Mouse (Mus musculus) gastrocnemius, postnatal 14 days (tissue): ENCODE results near the gene Slk. TPM values are rescaled to one million over a fixed set of nuclear protein-coding genes. Genes with fewer than 3 reads are reported as not detected.
"Not testable (repeated sequence)": the region's sequence is repeated elsewhere in the genome, so short reads cannot be mapped to it uniquely, and the experiment has no call there.

Source experiments
- DNase-seq: peaks from one replicate; pipeline ENCODE4 v3.0.0; 2021; ENCODE audit warnings: mixed read lengths
- intact Hi-C: fragments of 180-260 bp; cut with DNase I; formaldehyde crosslinking; loops from one replicate; pipeline ENCODE4 v1.15.1; 2025; ENCODE audit warnings: low total_unique reads
- total RNA-seq, 2 experiments: library from RNA; stranded (reverse); gene quantifications; 2 replicates each; pipeline ENCODE4 v1.2.3; 2021

Slk gene
- total RNA-seq, 2 experiments from 2014 or later = 25.6 to 28.4 TPM

DNA sequence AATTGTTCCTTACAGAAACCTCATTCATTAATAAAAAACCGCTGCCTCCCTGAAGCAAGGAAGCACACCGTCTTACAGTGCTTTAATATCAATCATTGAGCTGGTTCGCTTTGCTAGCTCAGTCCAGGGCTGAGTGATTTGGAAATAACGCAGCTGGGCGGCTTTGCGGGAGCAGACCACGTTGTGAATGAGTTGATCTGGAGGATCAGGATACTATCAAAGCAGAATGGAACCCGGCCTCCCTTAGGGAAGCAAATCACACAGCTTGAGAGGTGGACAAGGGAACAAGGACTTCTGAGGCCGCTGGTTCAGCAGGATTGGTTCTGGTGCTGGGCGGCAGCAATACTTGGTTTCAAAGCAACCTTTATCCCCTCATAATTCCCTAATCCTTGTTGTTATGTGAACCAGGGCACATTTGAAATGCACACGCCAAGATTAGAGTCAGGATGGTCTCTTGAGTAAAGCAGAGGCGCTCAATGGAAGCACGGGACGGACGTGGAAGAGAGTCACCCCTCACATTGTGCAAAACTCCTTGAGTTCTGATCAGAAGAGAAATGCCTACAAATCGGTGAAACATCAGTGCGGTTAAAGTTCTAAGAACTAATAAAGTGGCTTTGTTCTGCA, 14.3 kb upstream of the Slk start:
- no peak for DNase-seq
- intact Hi-C loops = no loop called here

DNA sequence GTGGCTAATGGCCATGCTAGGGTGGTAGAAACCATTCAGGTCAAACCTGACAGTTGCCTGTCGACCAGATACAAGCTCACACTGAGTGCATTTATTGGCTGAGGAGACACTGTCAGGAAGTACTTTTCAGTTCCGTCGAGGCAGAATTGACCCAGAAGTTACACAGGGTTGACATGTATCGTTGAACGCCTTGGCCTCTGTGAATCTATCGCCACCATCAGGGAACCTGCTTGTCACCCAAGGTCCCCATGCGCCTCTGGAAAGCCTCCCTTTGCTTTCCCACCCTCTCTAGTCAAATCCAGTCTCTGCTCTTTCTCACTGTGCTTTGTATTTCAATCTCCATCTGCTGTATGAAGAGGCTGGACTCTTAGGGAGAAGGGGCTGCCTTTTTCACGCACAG, 13.5 kb upstream of the Slk start:
- intact Hi-C loops = no loop called here
- no peak for DNase-seq

DNA sequence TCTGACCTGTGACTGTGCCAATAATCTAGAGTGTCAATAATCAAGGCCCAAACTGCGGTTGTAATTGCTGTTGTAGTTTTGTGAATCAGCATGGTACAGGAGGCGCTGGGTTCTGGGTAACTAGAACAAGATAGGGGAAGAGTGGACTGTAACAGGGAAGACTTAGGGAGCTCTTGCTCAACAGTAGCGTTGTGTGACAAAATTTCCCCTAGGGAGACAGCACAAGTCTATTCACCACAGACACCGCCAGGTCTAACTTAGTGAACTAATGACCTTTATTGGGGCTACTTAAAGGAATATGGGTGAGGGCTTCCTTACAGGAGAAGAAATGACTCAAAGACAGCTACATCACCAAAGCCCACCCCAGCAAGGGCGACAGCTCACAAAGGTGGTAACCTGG, 9.4 kb upstream of the Slk start:
- no peak for DNase-seq
- intact Hi-C loops = no loop called here

DNA sequence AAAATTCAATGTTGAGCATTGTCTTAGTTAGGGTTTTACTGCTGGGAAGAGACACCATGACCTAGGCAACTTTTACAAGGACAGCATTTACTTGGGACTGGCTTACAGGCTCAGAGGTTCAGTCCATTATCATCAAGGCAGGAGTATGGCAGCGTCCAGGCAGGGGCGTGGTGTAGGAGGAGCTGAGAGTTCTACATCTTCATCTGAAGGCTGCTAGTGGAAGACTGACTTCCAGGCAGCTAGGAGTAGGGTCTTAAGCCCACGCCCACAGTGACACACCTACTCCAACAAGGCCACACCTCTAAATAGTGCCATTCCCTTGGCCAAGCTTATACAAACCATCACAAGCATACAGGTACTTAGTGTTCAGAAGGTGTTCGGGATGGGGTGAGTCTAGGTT, 7.5 kb upstream of the Slk start:
- DNase-seq, intact Hi-C loops: not testable (repeated sequence)

DNA sequence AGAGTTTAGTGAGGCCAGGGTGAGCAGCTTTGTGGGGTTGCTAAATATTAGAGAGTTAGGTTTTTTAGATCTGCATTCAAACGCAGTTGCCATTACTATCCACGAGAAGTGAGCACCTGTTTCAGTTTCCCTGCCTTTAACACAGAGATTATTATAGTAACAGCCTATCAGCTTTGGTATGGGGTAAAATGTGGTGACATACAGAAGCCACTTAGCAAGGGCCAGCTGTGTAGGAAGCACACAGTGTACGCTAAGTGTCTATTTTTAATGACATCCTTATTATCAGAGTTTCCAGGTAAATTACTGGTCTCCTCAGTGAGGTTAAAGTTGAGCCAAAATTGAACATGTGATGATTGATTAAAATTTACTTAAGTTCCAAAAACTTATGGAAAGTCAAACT, 5.8 kb upstream of the Slk start:
- intact Hi-C loops = no loop called here
- DNase-seq = no peak

DNA sequence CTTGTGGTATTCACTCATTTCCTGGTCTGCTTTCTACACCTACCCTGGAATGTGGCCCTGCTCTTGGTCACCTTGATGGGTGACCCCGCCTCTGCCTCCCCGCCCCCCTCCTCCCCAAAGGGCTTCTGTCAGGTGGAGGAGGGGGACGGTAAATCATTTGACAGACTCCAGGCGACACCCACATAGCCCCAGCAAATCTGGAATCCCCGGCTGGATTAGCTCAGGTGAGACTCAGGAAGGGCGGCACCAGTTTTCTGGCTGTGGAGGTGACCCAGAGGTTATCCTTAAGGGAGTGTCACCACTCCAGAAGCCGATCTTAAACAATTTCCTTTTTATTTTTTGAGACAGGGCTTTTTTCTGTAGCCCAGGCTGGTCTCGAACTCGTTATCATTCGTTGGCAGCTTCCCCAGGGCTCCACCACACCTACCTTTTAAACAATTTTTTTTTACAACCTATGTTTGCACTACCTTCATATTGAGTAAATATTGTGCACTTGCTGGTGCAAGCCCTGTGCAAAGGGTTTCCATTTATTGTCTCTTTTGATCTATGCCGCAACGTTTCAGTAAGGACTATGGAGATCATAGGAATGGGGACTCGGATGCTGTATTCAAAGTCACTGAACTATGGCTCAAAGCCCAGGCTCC, 775 bp upstream of the Slk start:
- DNase-seq = no peak
- intact Hi-C loops = no loop called here

DNA sequence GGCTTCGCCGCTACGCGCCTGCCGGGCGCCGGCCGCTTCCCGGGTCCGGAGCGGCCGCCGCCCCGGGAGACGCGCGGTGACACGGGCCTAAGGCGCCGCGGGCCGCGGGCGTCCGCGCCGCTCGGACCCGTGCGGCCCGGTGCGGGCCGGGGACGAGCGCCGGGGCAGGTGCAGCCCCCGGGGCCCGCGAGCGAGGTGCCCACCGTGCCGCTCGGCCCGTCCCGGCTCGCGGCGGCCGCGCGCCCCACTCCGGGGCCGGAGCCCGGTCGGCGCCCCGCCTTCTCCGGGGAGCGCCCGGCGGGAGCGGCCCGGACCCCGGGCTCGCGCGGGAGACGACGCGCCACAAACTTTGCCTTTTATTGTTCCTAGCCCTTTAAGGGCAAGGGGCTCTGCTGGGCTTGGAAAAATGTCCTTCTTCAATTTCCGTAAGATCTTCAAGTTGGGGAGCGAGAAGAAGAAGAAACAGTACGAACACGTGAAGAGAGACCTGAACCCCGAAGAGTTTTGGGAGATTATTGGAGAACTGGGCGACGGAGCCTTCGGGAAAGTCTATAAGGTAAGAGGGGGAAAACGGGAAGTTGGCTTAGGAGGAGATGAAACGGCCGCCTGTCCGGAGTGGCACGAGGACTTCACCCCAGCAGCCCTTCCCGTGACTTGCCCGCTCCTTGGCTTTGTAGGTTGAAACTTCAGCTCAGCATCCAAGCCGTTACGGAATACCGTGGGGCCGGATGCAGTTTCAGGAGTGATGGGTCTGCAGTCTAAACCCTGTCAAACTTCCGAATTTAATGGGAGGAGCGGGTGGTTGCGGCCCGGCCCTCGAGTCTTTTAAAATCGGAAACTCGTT, 532 bp downstream of the Slk start:
- intact Hi-C loops = no loop called here
- DNase-seq = peak; percentile 16

DNA sequence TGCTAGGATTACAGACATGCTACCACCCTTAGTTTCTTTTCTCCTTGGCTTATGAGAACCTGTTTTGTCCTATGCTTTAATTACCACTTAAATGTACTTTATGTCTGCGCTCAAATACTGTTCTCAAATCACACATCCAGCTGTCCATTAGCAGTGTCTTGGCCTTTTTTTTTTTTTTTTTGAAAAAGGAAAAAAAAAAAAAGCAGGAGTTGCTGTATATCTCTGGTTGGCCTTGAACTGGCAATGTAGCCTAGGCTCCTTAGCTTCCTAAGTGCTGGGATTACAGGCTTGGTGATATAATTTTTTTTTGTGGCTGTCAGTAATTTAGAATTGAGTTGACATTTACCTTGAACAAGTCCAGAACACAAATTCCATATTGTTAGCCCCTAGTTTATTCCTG, 6.3 kb downstream of the Slk start:
- no peak for DNase-seq
- intact Hi-C loops = no loop called here

DNA sequence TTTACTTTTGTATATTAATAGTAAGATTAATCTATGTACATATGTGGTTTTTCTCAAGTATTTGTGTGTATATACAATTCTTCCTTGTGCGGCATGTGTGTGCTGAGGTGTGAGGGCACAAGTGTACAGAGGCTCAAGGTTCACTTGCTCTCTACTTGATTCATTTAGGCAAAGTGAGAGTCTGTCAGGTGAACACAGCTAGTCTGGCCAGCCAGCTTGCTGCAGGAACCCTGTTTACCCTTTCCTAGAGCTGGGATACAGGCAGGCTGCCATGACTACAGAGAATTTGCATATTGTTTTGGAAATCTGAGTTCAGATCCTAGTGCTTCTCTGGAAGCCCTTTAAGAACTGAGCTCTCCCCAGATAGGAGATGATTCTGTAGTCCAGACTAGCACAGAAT, 7.5 kb downstream of the Slk start:
- DNase-seq = no peak
- intact Hi-C loops = no loop called here

DNA sequence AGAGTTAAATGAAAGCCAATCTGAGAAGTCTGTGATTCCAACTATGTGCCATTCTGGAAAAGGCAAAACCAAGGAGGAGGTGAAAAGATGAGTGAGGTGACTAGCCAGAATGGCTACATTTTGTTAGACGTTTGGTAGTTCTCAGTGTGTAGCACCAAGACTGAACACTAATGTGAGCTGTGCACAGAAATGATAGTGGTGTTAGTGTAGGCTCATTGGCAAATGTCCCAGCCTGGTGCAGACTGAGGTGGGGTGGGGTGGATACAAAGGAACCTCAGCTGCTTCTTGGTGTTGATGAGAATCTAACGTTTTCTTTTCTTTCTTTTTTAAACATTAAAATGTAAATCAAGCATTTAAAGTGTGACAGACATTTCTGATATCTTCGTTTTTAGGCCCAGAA, 29.0 kb downstream of the Slk start:
- intact Hi-C loops = no loop called here
- no peak for DNase-seq

DNA sequence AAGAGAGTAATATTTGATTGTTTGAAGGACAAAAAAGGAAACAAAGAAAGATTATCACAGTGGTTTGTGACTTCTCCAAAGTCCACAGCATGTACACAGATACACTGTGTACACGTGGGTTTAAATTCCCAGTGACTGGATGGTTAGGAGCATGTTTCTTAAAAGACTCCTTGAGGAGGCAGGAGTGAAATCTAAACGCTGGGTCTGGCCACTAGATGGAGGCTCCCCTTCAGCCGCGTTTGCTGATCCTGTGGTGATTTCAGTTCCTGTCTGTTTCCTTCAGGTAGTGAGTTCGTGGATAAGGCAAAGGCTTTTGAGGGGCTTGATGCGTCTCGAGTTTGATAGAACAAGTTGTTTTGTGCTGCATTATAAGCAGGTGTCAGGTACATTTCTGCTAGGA, 34.0 kb downstream of the Slk start:
- intact Hi-C loops = no loop called here
- no peak for DNase-seq

DNA sequence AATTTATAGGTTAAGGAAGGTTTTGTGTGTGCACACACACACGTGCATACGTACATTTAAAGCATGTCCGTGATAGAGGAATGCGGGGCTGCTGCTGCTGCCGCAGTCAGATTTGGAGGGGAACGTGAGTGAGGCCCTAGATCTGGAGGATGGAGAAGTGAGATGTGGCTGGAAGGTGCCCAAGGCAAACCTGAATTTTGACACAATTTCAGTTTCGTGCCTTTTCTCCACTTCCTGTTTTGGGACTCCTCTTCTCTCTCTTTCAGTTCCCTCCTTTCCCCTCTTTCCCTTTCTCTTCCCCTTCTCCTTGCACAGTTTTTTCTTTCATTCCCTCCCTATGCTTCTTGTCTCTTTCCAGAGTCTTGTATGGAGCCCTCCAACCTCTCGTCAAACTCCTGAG, 42.0 kb downstream of the Slk start:
- no peak for DNase-seq
- intact Hi-C loops = loop anchor here (10.0 kb wide), 1 partner anchor 107 kb away; no protein-coding TSS in a partner anchor

DNA sequence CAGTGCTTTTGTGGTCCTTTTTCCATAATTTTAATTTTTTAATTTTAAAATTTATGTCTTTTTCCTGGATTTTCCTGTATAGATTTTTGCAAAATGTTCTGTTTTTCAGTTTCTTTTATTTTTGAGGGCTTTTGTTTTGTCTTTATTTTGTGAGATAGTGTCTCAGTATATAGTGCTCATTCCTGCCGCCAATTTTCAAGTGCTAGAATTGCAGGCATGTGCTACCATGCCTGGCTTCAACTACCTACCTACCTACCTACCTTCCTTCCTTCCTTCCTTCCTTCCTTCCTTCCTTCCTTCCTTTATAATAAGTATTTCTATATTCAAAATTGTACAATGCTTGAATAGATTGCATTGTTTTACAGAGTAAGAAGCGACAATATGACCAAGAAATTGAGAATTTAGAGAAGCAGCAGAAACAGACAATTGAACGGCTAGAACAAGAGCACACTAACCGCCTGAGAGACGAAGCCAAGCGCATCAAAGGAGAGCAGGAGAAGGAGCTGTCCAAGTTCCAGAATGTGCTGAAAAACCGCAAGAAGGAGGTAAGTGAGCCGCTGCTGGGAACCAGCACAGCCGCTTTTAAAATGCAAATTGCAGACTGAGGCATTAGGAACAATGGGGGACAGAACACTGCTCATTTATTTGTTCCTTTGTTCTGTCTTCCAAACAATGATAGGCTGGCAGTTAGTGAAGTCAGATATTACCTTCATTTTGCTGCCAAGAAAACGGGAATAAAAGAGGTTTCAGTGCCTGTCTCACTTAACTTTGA, 45.6 kb downstream of the Slk start:
- DNase-seq = no peak
- intact Hi-C loops = loop anchor here (10.0 kb wide), 1 partner anchor 110 kb away; no protein-coding TSS in a partner anchor

DNA sequence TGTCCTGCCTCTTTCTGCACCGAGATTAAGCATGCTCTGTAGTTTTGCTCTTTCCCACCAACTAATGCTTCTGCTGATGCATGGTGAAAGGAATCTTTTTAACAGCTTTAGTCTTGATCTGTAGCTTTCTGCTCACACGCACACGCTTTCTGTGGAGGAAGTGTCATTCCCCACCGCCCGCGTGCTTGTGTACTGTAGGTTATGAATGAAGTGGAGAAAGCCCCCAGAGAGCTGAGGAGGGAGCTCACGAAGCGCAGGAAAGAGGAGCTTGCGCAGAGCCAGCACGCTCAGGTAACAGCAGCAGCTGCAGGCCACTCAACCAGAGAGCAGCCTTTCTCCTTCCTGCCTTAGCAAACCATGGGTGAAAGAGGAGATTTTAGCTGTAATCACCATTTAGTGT, 48.0 kb downstream of the Slk start:
- intact Hi-C loops = loop anchor here (10.0 kb wide), 1 partner anchor 113 kb away; no protein-coding TSS in a partner anchor

DNA sequence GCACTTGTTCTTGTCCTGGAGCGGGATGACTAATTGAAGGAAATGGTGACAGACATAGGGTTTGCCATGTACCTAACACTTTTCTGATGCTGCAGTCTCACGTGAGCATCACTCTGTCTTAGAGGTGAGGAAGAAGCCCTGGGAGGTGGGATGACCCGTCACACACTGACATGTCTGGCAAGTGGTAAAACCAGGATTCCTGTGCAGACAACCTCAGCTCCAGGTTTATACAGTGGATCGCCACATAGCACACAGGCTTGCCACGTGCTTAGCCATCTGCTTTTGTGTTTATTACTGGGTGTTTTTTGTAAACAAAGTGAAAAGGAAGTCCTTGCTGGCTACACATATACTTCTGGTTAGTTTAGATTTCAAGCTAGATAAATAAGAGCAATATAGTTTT, 49.6 kb downstream of the Slk start:
- intact Hi-C loops = loop anchor here (10.0 kb wide), 1 partner anchor 114 kb away; no protein-coding TSS in a partner anchor
- no peak for DNase-seq

More for the DNA sequence above, 48.0 kb downstream of the Slk start:
- DNase-seq = no peak

DNA sequence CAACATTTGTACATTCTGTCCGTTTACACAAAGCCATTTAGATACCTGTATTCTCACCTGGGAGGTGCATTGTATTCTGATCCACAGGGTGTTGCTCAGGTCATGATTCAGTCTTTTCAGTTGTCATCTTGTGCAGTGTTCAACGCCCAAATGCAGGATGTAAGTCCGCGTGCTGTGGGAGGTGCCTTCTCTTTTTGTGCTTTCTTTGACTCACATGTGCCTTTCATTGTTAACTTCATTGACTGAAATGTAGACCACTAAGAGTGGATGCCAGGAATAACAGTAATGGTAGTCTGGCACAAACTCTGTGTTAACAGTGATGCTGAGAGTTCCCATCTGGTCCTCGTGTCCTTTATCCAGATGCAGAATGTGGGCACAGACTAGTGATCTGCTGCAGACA, 50.9 kb downstream of the Slk start:
- DNase-seq = no peak
- intact Hi-C loops = no loop called here

DNA sequence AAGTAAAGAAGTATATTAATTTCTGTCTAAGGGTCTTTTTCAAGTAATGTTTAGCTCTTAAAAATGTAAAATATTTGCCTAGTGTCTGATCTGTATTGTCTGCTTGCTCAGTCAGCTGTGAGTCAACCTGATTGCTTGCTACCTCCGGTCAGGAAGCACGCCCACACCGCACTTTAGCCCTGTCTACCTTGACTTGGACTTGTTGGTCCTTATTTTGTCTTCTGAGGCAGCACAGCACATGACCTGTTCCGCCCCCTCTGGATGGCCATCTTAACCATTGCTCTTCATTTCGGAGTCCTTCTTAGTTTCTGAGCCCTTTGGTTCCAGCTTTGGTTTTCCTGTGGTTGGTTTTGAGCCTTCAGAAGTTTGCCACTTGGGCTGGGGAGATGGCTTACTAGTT, 52.3 kb downstream of the Slk start:
- intact Hi-C loops = no loop called here
- no peak for DNase-seq

DNA sequence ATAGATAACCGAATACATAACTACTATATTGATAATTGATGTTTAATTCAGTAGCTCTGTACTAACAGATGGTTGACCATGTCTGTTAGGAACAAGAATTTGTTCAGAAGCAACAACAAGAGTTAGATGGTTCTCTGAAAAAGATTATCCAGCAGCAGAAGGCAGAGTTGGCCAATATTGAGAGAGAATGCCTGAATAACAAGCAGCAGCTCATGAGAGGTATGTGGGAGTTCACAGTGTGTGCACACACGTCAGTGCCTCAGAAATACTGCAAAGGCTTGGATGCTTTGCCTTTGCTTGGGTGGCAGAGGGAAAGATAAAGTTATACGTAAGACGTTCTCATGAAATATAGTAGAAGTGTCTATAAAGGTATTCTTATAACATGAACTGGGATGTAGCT, 55.9 kb downstream of the Slk start:
- intact Hi-C loops = no loop called here

DNA sequence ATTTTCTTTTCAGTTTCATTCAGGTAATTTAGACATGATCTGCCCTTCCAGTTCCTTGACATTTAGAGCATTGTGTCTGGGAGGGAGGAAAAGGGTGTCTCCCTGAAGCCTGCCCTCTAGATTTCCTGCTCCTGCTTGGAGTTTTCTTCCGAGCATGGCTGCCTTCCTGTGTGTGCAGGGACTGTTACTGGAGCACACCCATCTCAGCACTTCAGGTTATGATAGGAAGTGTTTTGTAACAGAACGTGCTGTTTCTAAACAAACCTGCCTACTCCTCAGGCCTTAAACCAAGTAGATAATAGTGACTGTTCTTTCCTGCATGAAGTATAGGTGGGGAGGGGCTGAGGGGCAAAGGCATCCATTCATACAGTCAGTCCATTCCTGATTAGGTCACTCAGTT, 64.4 kb downstream of the Slk start:
- DNase-seq = no peak
- intact Hi-C loops = loop anchor here (10.0 kb wide), 1 partner anchor 139 kb away; no protein-coding TSS in a partner anchor

More for the DNA sequence above, 55.9 kb downstream of the Slk start:
- no peak for DNase-seq

DNA sequence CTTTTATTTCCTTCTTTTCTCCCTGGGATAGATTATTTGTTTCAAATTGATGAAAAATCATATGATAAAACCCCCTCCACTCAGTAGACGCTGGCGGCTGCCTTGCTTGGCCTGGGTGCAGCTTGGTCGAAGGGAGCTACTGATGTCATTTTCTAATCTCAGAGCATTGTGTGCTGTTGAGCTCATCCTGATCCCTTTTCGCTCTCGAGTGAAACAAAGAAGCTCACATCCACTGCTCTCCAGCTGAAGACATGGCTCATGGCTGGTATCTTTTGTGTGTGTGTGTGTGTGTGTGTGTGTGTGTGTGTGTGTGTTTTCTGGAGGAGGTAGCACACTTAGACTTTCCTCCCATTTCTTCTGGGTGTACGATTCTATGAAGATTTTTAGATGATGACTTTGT, 66.1 kb downstream of the Slk start:
- intact Hi-C loops = loop anchor here (10.0 kb wide), 1 partner anchor 141 kb away; no protein-coding TSS in a partner anchor
- DNase-seq = no peak
